Mouse (Mus musculus): ENCODE results near the gene Gstm6. TPM values are rescaled to one million over a fixed set of nuclear protein-coding genes. Genes with fewer than 3 reads are reported as not detected.

Gstm6 gene
- polyA plus RNA-seq, 1 experiment from 2014 or later: 11.7 TPM

Other genes with a start within 250 kb of the Gstm6 start
- 108 and 122 TPM in 2 replicates for gene Ahcyl1, start 247.2 kb downstream of the Gstm6 start, polyA plus RNA-seq (2014; fragmentation: Nextera tagmentation; extraction: Ambion mirVana)
- 3.6 and 3.9 TPM in 2 replicates for gene Csf1, start 183.3 kb downstream of the Gstm6 start, polyA plus RNA-seq (2014; fragmentation: Nextera tagmentation; extraction: Ambion mirVana)
- not detected in 2 replicates for gene Eps8l3, start 66.5 kb downstream of the Gstm6 start, polyA plus RNA-seq (2014; fragmentation: Nextera tagmentation; extraction: Ambion mirVana)
- gene Gstm5, start 47.9 kb downstream of the Gstm6 start, polyA plus RNA-seq (2014; fragmentation: Nextera tagmentation; extraction: Ambion mirVana): 272 and 278 TPM in 2 replicates
- 42.0 and 47.1 TPM in 2 replicates for gene Gstm7, start 11.9 kb downstream of the Gstm6 start, polyA plus RNA-seq (2014; fragmentation: Nextera tagmentation; extraction: Ambion mirVana)
- not detected in 2 replicates for gene Gstm3, start 25.5 kb upstream of the Gstm6 start, polyA plus RNA-seq (2014; fragmentation: Nextera tagmentation; extraction: Ambion mirVana)
- gene Gstm2, start 42.7 kb upstream of the Gstm6 start, polyA plus RNA-seq (2014; fragmentation: Nextera tagmentation; extraction: Ambion mirVana): 29.7 TPM in 2 replicates
- 33.9 and 36.6 TPM in 2 replicates for gene Gstm1, start 74.2 kb upstream of the Gstm6 start, polyA plus RNA-seq (2014; fragmentation: Nextera tagmentation; extraction: Ambion mirVana)
- gene Gstm4, start 101.1 kb upstream of the Gstm6 start, polyA plus RNA-seq (2014; fragmentation: Nextera tagmentation; extraction: Ambion mirVana): 14.6 and 15.9 TPM in 2 replicates
- 30.3 and 31.3 TPM in 2 replicates for gene Ampd2, start 142.9 kb upstream of the Gstm6 start, polyA plus RNA-seq (2014; fragmentation: Nextera tagmentation; extraction: Ambion mirVana)
- gene Gnat2, start 149.0 kb upstream of the Gstm6 start, polyA plus RNA-seq (2014; fragmentation: Nextera tagmentation; extraction: Ambion mirVana): 0.63 and 0.93 TPM in 2 replicates
- 229 and 242 TPM in 2 replicates for gene Gnai3, start 202.4 kb upstream of the Gstm6 start, polyA plus RNA-seq (2014; fragmentation: Nextera tagmentation; extraction: Ambion mirVana)
- 0.11 and 0.31 TPM in 2 replicates for gene Gpr61, start 211.1 kb upstream of the Gstm6 start, polyA plus RNA-seq (2014; fragmentation: Nextera tagmentation; extraction: Ambion mirVana)
- gene Amigo1, start 242.6 kb upstream of the Gstm6 start, polyA plus RNA-seq (2014; fragmentation: Nextera tagmentation; extraction: Ambion mirVana): 2.8 and 3.1 TPM in 2 replicates